Mouse (Mus musculus) left cerebral cortex, adult 6 months (tissue): ENCODE measurements around the gene Parp8. TPM values are rescaled to one million over a fixed set of nuclear protein-coding genes. Genes with fewer than 3 reads are reported as not detected.

ENCODE experiments used
- long read RNA-seq, 2 experiments: library from polyadenylated mRNA; unstranded; transcript quantifications; one replicate each; pipeline ENCODE4 v2.0.0; 2019 to 2020
- polyA plus RNA-seq: library from polyadenylated mRNA; unstranded; fragments of <200 nt; fragmentation: Nextera tagmentation; gene quantifications from 2 replicates; pipeline ENCODE4 v1.2.3, GENCODE M21; 2021

Parp8 gene
- 4.1 and 4.3 TPM in 2 replicates for polyA plus RNA-seq
- long read RNA-seq, experiment 1, transcript Parp8-201 (27 exons, 3,098 nt) = minor isoform, 10 of 49 reads
- long read RNA-seq, experiment 1, transcript Parp8-203 (26 exons, 2,965 nt) = major isoform, 11 of 49 reads
- long read RNA-seq, experiment 1, partial matches to known transcripts = 10 of 49 reads
- long read RNA-seq, experiment 1, other reads (novel, unspliced or antisense) = 17 of 49 reads
- long read RNA-seq, experiment 2, partial matches to known transcripts = 4 of 7 reads
- long read RNA-seq, experiment 2, other reads (novel, unspliced or antisense) = 2 of 7 reads

DNA sequence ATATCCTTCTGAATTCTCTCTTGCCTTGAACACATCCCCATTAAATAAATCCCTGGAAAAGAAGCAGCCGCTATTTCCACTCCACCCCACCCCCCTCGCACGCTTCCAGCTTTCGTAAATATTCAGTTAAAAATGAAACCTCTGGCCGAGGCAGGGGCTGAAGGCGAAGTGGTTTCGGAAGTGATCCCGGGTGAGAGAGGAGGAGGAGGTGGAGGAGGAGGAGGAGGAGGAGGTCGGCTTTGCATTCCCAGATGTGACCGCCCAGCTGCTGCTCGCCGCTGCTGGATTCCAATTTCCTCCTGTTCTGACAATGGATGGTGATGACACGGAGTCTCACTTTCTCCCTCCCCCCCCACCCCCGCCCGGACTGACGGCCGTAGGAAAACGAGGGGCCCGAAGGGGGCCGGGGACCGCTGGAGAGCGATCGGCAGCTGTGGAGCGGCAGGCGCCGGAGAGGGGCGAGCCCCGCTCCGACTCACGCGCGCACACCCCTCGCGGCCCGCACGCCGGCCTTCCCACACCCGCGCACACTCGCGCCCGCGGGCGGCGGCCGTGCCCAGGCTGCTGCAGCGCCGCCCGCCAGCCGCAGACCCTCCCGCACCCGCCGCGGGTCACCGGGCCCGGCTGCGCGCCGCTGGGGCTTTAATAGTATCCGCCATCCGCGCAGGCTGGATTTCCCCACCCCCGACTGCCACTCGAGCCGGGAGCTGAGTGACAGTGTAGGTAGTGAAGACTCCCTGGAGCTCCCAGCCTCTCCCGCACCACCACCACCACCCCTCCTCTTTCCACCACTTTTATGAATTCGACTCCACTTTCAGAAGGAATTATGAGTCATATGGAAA, at the start of gene Parp8:
Gene Parp8 (minus strand): TSS at position 312 of the 842 bp plus-strand sequence.

Other genes with a start within 250 kb of the Parp8 start
- 17.5 and 18.9 TPM in 2 replicates for gene Emb, start 183.0 kb upstream of the Parp8 start, polyA plus RNA-seq
- gene Gm17509, start 195.5 kb upstream of the Parp8 start, polyA plus RNA-seq = 0.09 and 0.10 TPM in 2 replicates